15 mouse cellular contexts compared by ENCODE assay signal in the genomic region with DNA sequence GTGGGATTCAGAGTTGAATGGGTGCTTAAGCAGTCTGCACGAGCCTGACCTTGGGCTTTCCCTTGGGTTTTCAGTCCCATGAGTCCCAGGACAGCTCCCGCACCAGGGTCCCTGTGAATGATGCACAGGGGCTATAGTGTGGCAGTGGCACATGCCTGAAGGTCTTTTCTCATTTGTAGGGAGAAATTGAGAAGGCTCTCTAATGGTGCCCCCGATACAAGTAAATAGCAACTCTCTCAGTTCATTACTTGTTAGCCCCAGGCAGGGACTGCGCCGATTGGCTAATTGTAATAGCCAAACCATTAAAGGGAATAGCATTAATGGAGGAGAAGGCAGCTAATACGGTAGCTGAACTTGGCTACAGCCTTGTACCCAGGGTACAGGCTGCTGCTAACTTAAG.
DNase-seq lines count a peak whose midpoint lies in the region; ATAC-seq and TF ChIP-seq lines count a peak whose summit lies in the region.
"Had no signal": no experiment of that assay in that cellular context is flagged by ENCODE, and none has a peak within 500 bp of the region (broad histone marks: within the 10 kb centered on the region; RNA-seq: fewer than 3 reads in every experiment).

No protein-coding gene starts in this region.

- 19% methylated on average over 6 of the region's 6 CpGs for WGBS in forebrain, embryonic 14.5 days
- 73% methylated on average over 6 of the region's 6 CpGs for WGBS in kidney, adult 2 months
- 33% methylated on average over 6 of the region's 6 CpGs for WGBS in limb, embryonic 13.5 days

- H3K36me3 ChIP-seq in forebrain, embryonic 14.5 days (ENCODE audit: control insufficient read depth, insufficient read depth, low read length) = no peaks in the 10 kb centered on the region
- no peaks in the 10 kb centered on the region for H3K36me3 ChIP-seq in kidney, adult 2 months (ENCODE audit: control insufficient read depth, insufficient read depth, low read length)
- peaks cover 16% of the 10 kb centered on the region for H3K36me3 ChIP-seq in limb, embryonic 13.5 days
- H3K36me3 ChIP-seq: liver, embryonic 15.5 days had no signal

- H3K4me3 ChIP-seq in forebrain, embryonic 14.5 days (ENCODE audit: low read depth, low read length) = no peak overlapping the region
- H3K4me3 ChIP-seq in kidney, adult 2 months (ENCODE audit: insufficient read depth, low read depth, low read length) = no peak overlapping the region
- H3K4me3 ChIP-seq in limb, embryonic 13.5 days = no peak overlapping the region
- H3K4me3 ChIP-seq: erythroblast, embryonic 14.5 days; liver, embryonic 15.5 days had no signal

- peak; percentile 78 for ATAC-seq in forebrain, embryonic 14.5 days
- ATAC-seq in limb, embryonic 13.5 days (ENCODE audit: low FRiP score, low read depth) = peak; percentile 29; the same call in 1 of the 2 replicates
- no peak for ATAC-seq in CD4-positive, CD25-positive, alpha-beta regulatory T cell, adult 4 months

- no peaks in the 10 kb centered on the region for H3K27me3 ChIP-seq in forebrain, embryonic 14.5 days (replicated peaks; ENCODE audit: control insufficient read depth, insufficient read depth, low read length)
- no peaks in the 10 kb centered on the region for H3K27me3 ChIP-seq in kidney, adult 2 months (replicated peaks; ENCODE audit: control insufficient read depth, insufficient read depth, low read length)
- H3K27me3 ChIP-seq in limb, embryonic 13.5 days = no peaks in the 10 kb centered on the region
- H3K27me3 ChIP-seq: liver, embryonic 15.5 days had no signal

- peak; percentile 51 for DNase-seq in kidney, adult 11 months
- no peak for DNase-seq in kidney, postnatal 10 days
- peak; percentile 38 for DNase-seq in forebrain, embryonic 14.5 days (ENCODE audit: low spot score)
- peak; percentile 55 for DNase-seq in kidney, adult 2 months
- no peak for DNase-seq in adrenal gland, postnatal 14 days
- no peak for DNase-seq in lung, adult 18-20 months
- DNase-seq: adrenal gland, adult 8-10 months; cerebellum, adult 11 months; gastrocnemius, postnatal 25 days had no signal

- H3K27ac ChIP-seq in forebrain, embryonic 14.5 days (ENCODE audit: low read depth, low read length) = no peak overlapping the region
- no peak overlapping the region for H3K27ac ChIP-seq in kidney, adult 2 months (ENCODE audit: insufficient read depth, low read depth, low read length)
- H3K27ac ChIP-seq in limb, embryonic 13.5 days = 0 out of 2 replicates have a peak overlapping the region, but pooled peaks have one; percentile 28
- H3K27ac ChIP-seq: liver, embryonic 15.5 days; macrophage; stomach, postnatal 0 days had no signal

- H3K4me1 ChIP-seq in forebrain, embryonic 14.5 days (ENCODE audit: control insufficient read depth, insufficient read depth, low read length) = peaks cover 7% of the 10 kb centered on the region; the same call in 1 of the 2 replicates
- peaks cover 10% of the 10 kb centered on the region for H3K4me1 ChIP-seq in kidney, adult 2 months (ENCODE audit: control insufficient read depth, insufficient read depth, low read length)
- H3K4me1 ChIP-seq in limb, embryonic 13.5 days = peaks cover 18% of the 10 kb centered on the region

- H3K9me3 ChIP-seq in forebrain, embryonic 14.5 days (replicated peaks; ENCODE audit: control insufficient read depth, low read length) = no peaks in the 10 kb centered on the region
- H3K9me3 ChIP-seq in limb, embryonic 13.5 days = no peaks in the 10 kb centered on the region
- H3K9me3 ChIP-seq: liver, embryonic 15.5 days had no signal

- no peak for TF ChIP-seq CTCF in kidney, adult 2 months (conservative IDR thresholded peaks at IDR 0.05; ENCODE audit: insufficient read depth, insufficient read length, low read depth, low read length)

- no peak overlapping the region for H3K9ac ChIP-seq in forebrain, embryonic 14.5 days (ENCODE audit: low read length)
- H3K9ac ChIP-seq in limb, embryonic 13.5 days = no peak overlapping the region
- H3K9ac ChIP-seq: liver, embryonic 15.5 days had no signal

- TF ChIP-seq POLR2A in kidney, adult 2 months (IDR thresholded peaks at IDR 0.05; ENCODE audit: low read depth, low read length) = no peak

- H3K4me2 ChIP-seq in forebrain, embryonic 14.5 days (ENCODE audit: low read length) = no peak overlapping the region
- H3K4me2 ChIP-seq in limb, embryonic 13.5 days (replicated peaks) = no peak overlapping the region
- H3K4me2 ChIP-seq: liver, embryonic 15.5 days had no signal

Comparison
In these comparisons a context has a peak if more than half of its experiments do, and no peak if none do; other contexts are left out.
1. DNase-seq: peak in kidney, adult 11 months (single experiment), forebrain, embryonic 14.5 days (single experiment) and kidney, adult 2 months (single experiment); none in kidney, postnatal 10 days (single experiment), adrenal gland, postnatal 14 days (single experiment) and lung, adult 18-20 months (0 of 2).